Mouse (Mus musculus): Measurements from ENCODE around the gene D430041D05Rik.
"Not testable (repeated sequence)": the region's sequence is repeated elsewhere in the genome, so short reads cannot be mapped to it uniquely, and the experiment has no call there.

The D430041D05Rik gene

DNA sequence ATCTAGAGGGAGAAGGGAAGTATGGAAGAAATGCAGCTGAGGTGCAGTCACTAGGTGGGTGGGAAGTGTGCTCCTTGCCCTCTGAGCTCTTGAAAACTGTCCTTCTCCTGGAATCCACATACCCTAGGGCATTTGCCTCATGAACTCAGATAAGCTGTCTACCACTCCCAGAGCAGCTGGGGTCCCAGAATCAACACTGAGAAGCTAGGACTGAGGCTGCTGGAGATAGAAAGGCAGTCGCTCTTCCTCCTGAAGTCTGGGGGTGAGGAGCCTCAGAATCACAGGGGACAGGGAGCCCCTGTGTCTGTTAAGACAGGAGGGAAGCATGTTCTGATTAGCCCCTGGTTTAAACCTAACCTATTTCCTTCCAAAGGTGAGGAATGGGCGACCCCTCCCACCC lies 301.3 kb downstream of the D430041D05Rik start:
- no peak for DNase-seq

- not testable (repeated sequence) for DNase-seq
These were observed 301.8 kb downstream of the D430041D05Rik start for GRCm38 (mm10) chr2:104109021-104109420.

GRCm38 (mm10) chr2:104104800-104105199 lies 306.0 kb downstream of the D430041D05Rik start:
- no peak for DNase-seq

- no peak for DNase-seq
These were observed 310.9 kb downstream of the D430041D05Rik start for GRCm38 (mm10) chr2:104099946-104100345.

DNA sequence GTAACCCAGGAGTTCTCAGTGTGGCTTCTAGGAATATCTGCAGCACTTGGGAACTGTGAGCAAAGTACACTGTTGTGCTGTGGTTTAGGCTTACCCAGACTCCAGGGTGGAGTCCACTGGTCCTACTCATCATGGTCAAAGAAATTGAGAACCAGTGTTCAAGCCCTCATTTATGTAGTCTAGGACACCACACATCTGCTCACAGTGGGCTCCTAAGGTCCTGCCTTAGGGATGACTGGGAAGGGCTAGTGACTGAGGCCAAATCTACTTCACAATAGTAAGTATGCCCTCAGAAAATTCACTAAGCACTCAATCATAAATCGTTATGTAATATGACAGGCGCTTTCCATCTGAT lies 311.6 kb downstream of the D430041D05Rik start:
- DNase-seq: no peak

- no peak for DNase-seq
These were observed 312.1 kb downstream of the D430041D05Rik start for GRCm38 (mm10) chr2:104098529-104099230.

DNA sequence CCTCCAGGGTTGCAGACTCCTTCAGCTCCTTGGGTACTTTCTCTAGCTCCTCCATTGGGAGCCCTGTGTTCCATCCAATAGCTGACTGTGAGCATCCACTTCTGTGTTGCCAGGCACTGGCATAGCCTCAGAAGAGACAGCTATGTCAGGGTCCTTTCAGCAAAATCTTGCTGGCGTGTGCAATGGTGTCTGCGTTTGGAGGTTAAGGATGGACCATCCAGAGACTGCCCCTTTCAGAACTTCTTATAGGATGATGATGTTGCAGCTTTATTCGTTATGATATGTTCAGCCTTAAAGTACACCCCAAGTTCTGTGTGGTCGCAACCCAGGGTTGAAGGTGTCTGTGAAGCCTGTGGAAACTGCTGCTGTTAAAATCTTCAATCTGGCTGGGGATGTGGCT lies 313.4 kb downstream of the D430041D05Rik start:
- not testable (repeated sequence) for DNase-seq

- DNase-seq: not testable (repeated sequence)
These were observed 314.0 kb downstream of the D430041D05Rik start for GRCm38 (mm10) chr2:104096796-104097195.

DNA sequence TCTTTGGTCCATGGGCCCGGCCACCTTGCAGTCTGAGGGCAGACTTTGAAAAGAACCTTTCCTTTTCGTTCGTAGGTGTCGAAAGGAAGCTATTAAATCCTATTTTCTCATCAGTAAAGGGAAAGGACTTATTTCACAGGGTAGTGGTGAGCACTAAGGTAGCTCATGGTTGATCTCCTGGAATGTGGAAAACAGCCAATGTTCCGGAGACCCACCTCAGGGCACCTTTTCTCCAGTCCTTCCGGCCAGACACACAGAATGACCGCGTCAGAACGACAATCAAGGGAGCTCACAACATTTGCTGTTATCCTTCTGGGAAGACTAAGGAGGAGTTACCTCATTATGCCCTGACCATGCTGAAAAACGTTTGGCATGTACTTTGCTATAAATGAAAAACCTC lies 314.6 kb downstream of the D430041D05Rik start:
- no peak for DNase-seq

DNA sequence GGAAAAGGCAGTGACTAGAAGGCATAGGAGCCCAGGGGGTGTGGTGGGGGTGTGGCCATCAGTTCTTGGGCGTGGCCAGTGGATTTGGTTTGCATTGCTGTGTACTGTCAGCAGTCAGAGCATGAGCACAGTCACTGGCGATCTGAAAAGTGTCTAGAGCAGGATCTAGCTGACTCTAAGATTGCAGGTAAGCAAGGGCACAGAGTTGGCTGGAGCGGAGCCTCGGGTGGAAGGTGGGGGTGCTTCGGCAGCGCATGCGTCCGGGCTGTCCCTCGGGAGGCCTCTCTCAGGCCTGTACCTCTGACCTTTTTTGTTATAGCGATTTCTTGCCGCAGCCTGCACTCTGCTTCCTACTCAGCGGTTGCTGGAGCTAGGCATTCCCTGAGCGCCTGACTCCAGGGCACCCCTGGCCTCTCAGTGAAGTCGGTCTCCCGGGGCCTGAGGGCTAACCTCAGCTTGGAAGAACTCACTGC lies 315.0 kb downstream of the D430041D05Rik start, which contains the start of gene Cd59a:
Gene Cd59a, plus strand, starts transcription at position 61 of the 473 bp plus-strand sequence.
- DNase-seq: peak; percentile 82 to 88

DNA sequence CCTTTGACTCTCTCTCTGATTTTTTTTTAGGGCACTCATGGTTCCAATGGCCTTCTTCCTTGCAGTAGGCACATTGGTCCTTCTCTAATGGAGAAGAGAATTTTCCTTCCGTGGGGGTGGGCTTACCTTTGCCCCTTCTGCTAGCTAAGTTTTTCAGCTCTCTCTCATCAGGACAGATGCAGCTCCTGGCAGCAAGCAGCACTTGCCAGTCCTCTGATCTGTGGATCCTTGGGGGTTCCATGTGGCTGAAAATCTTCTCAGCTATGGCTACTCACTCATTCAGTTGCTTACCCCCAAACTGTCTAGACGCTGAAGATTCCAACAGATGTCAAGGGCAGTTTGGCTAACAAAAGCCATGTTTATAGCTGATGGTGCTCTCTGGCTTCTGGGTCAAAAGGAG lies 317.5 kb downstream of the D430041D05Rik start:
- no peak for DNase-seq

Data from lung, adult 18-20 months (tissue).